Mouse (Mus musculus) G1E (cell line): ENCODE measurements at regions not wholly inside any gene's neighbourhood (a gene's known extent, or its start where the extent isn't known, plus 50 kb on each side); places are given as distances from the start of the nearest gene placed in this dataset.

Source experiments
- ATAC-seq: 2 replicates; pipeline ENCODE4 v1.8.0; 2016; ENCODE audit warnings: mild to moderate bottlenecking; ENCODE audit not compliant: insufficient number of reproducible peaks, poor library complexity, low FRiP score, severe bottlenecking; ENCODE audit errors: extremely low read depth
- DNase-seq: peaks from one replicate; pipeline ENCODE4 v3.0.0; 2012; ENCODE audit warnings: low spot score
- H3K27me3 ChIP-seq: 2 replicates; pipeline ENCODE4 v1.6.1; 2012; ENCODE audit warnings: mild to moderate bottlenecking, low read length, inconsistent platforms; ENCODE audit not compliant: insufficient read depth
- H3K36me3 ChIP-seq: replicated peaks from 2 replicates; pipeline ENCODE3; 2012; ENCODE audit warnings: mild to moderate bottlenecking, inconsistent platforms
- H3K4me1 ChIP-seq: 2 replicates; pipeline ENCODE4 v1.6.1; 2012; ENCODE audit warnings: low read depth, low read length, inconsistent platforms, mixed read lengths; ENCODE audit not compliant: insufficient read depth
- H3K4me3 ChIP-seq: 2 replicates; pipeline ENCODE4 v1.5.1; 2012; ENCODE audit warnings: low read depth, mild to moderate bottlenecking, inconsistent platforms, low read length, moderate library complexity, mixed read lengths
- H3K9me3 ChIP-seq: replicated peaks from 2 replicates; pipeline ENCODE4 v1.6.1; 2012; ENCODE audit warnings: inconsistent platforms
- CTCF ChIP-seq: IDR thresholded peaks from 2 replicates; pipeline ENCODE4 v1.5.1; 2012; ENCODE audit warnings: low read depth, low read length, inconsistent platforms, mixed read lengths
- GATA1 ChIP-seq: IDR thresholded peaks from 2 replicates; pipeline ENCODE4 v1.6.1; 2012; ENCODE audit warnings: borderline replicate concordance, low read length, inconsistent platforms, mixed read lengths
- GATA2 ChIP-seq: IDR thresholded peaks from 2 replicates; pipeline ENCODE4 v1.6.1; 2012; ENCODE audit warnings: low read depth, low read length, inconsistent platforms, borderline replicate concordance
- POLR2AphosphoS5 ChIP-seq: IDR thresholded peaks from 2 replicates; pipeline ENCODE4 v1.6.1; 2012; ENCODE audit warnings: low read depth, low read length, inconsistent platforms; ENCODE audit not compliant: insufficient replicate concordance
- TAL1 ChIP-seq: conservative IDR thresholded peaks from 2 replicates; pipeline ENCODE4 v1.6.1; 2012; ENCODE audit warnings: low read depth, low read length, inconsistent platforms, mixed read lengths

DNA sequence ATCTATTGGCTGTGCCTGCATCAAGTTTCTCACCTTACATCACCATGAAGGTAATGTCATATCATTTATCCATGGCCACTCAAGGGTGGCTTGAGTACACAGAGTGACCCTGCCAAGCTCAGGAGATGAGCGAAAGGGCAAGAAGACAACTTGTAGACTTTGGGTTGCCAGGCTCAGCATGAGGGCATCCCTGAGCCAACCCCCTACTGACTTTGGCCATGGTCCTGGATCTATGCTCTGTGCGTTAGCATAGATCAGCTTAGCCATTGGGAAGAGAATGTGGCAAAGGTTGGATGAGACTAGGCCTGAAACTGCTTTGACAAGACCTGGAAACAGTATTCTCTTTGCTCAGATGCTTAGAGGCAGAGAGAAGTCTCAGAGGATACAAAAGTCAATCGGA is 54.3 kb upstream of the Bcl6 start:
- Histone ChIP-seq H3K4me3 (no peak overlapping the region), H3K27me3 (no peaks in the 10 kb centered on the region), H3K36me3 (no peaks in the 10 kb centered on the region), H3K4me1 (no peaks in the 10 kb centered on the region), H3K9me3 (peaks cover 18% of the 10 kb centered on the region)
- no peak for DNase-seq
- no peak for TF ChIP-seq GATA2
- no peak for TF ChIP-seq GATA1
- no peak for TF ChIP-seq POLR2AphosphoS5
- no peak for TF ChIP-seq CTCF
- TF ChIP-seq TAL1 = no peak
- no peak for ATAC-seq

DNA sequence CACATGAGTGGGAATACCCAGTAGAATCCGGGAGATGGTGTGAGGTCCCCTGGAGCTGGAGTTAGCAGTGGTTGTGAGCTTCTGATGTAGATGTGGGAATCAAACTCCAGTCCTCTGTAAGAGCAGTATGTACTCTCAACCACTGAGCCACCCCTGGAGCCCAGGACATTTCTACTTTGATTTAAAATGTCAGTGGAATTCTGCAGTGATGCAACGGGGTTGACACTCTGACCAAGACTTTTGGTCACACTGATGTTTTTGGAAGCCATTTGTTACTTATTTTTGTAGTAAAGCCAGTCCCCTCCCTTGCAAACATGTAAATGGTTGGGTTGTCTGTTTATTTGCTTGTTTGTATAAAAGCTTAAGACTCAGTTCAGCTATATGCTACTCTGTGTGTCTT is 53.6 kb upstream of the Bcl6 start:
- TF ChIP-seq TAL1 (no peak), GATA1 (no peak), POLR2AphosphoS5 (no peak), GATA2 (no peak)
- Histone ChIP-seq H3K4me1 (no peaks in the 10 kb centered on the region), H3K27me3 (no peaks in the 10 kb centered on the region), H3K36me3 (no peaks in the 10 kb centered on the region), H3K9me3 (peaks cover 18% of the 10 kb centered on the region), H3K4me3 (no peak overlapping the region)
- ATAC-seq (no peak), DNase-seq (no peak)

GRCm38 (mm10) chr16:24041403-24041802 is 52.8 kb upstream of the Bcl6 start:
- Histone ChIP-seq H3K4me1 (no peaks in the 10 kb centered on the region), H3K36me3 (no peaks in the 10 kb centered on the region), H3K9me3 (peaks cover 18% of the 10 kb centered on the region), H3K4me3 (no peak overlapping the region), H3K27me3 (no peaks in the 10 kb centered on the region)
- ATAC-seq = no peak
- TF ChIP-seq TAL1 (no peak), GATA1 (no peak), GATA2 (no peak), CTCF (no peak), POLR2AphosphoS5 (no peak)
- DNase-seq = no peak

DNA sequence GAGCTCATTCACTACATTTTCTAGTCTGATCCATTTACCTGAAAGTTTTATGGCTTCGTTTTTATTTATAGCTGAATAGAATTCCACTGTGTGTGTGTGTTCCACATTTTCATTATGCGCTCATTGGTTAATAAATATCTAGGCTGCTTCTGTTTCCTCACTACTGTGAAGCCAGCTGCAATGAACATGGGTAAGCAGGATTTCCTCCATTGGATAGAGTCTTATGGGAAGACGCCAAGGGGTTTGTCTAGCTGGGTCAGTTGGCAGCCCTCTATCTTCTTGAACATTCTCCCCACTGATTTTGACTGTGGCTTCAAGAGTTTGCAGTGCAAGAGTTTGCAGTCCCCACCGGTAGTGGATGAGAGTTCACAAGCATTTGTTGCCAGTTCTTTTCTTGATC is 51.1 kb upstream of the Bcl6 start:
- Histone ChIP-seq H3K4me1 (no peaks in the 10 kb centered on the region), H3K27me3 (no peaks in the 10 kb centered on the region), H3K9me3 (peaks cover 14% of the 10 kb centered on the region), H3K36me3 (no peaks in the 10 kb centered on the region), H3K4me3 (no peak overlapping the region)
- DNase-seq (no peak), ATAC-seq (no peak)
- no peak for TF ChIP-seq GATA1
- TF ChIP-seq CTCF = no peak
- TF ChIP-seq POLR2AphosphoS5 = no peak
- no peak for TF ChIP-seq TAL1
- no peak for TF ChIP-seq GATA2
